Mouse (Mus musculus): Measurements from ENCODE around the gene Ccdc96.

The Ccdc96 gene

GRCm38 (mm10) chr5:36484171-36484990, at the start of gene Ccdc96, which contains the start of gene Tada2b:
Gene Ccdc96, plus strand, starts transcription at chr5:36484588.
Gene Tada2b, minus strand, starts transcription at chr5:36484285.
- peak; percentile 97 to 98 for DNase-seq

GRCm38 (mm10) chr5:36436858-36437257, 47.5 kb upstream of the Ccdc96 start:
- no peak for DNase-seq

- no peak for DNase-seq
Observed at GRCm38 (mm10) chr5:36440741-36441140, 43.6 kb upstream of the Ccdc96 start.

- DNase-seq = peak; percentile 40 to 48
Observed at GRCm38 (mm10) chr5:36444611-36445010, 39.8 kb upstream of the Ccdc96 start.

- DNase-seq = peak; percentile 57 to 69
Observed at GRCm38 (mm10) chr5:36445028-36445427, 39.4 kb upstream of the Ccdc96 start.

GRCm38 (mm10) chr5:36446166-36446890, 38.1 kb upstream of the Ccdc96 start:
- no peak for DNase-seq

- no peak for DNase-seq
Observed at GRCm38 (mm10) chr5:36447872-36448271, 36.5 kb upstream of the Ccdc96 start.

GRCm38 (mm10) chr5:36449710-36450358, 34.6 kb upstream of the Ccdc96 start:
- DNase-seq = no peak

- no peak for DNase-seq
Observed at GRCm38 (mm10) chr5:36451119-36451518, 33.3 kb upstream of the Ccdc96 start.

- DNase-seq = peak in 1 of 2 experiments; percentile 37
Observed at GRCm38 (mm10) chr5:36451872-36452389, 32.5 kb upstream of the Ccdc96 start.

GRCm38 (mm10) chr5:36452821-36453220, 31.6 kb upstream of the Ccdc96 start:
- no peak for DNase-seq

GRCm38 (mm10) chr5:36457706-36458105, 26.7 kb upstream of the Ccdc96 start:
- DNase-seq = no peak

GRCm38 (mm10) chr5:36458926-36459325, 25.5 kb upstream of the Ccdc96 start:
- peak; percentile 72 to 77 for DNase-seq

GRCm38 (mm10) chr5:36460712-36461111, 23.7 kb upstream of the Ccdc96 start:
- no peak for DNase-seq

- DNase-seq = no peak
Observed at GRCm38 (mm10) chr5:36461231-36461630, 23.2 kb upstream of the Ccdc96 start.

- peak; percentile 84 to 87 for DNase-seq
Observed at GRCm38 (mm10) chr5:36462810-36463209, 21.6 kb upstream of the Ccdc96 start.

GRCm38 (mm10) chr5:36463391-36463790, 21.0 kb upstream of the Ccdc96 start:
- no peak for DNase-seq

GRCm38 (mm10) chr5:36464709-36465661, 19.4 kb upstream of the Ccdc96 start, which contains the start of gene Grpel1:
Gene Grpel1, plus strand, starts transcription at chr5:36464998.
- DNase-seq = peak; percentile 97 to 98

- no peak for DNase-seq
Observed at GRCm38 (mm10) chr5:36465889-36466288, 18.5 kb upstream of the Ccdc96 start.

- DNase-seq = no peak
Observed at GRCm38 (mm10) chr5:36471206-36471605, 13.2 kb upstream of the Ccdc96 start.

GRCm38 (mm10) chr5:36472876-36473655, 11.3 kb upstream of the Ccdc96 start:
- no peak for DNase-seq
